Mouse (Mus musculus) naive thymus-derived CD4-positive, alpha-beta T cell, adult 2 months (primary cell): ENCODE measurements around the gene Scnn1a.
A peak's percentile ranks its signal among the peaks of the same experiment; 100 is the strongest.

Source experiments
- DNase-seq: peaks from one replicate; pipeline ENCODE4 v3.0.0-alpha.2; 2011; ENCODE audit warnings: low read depth

Gene Scnn1a

DNA sequence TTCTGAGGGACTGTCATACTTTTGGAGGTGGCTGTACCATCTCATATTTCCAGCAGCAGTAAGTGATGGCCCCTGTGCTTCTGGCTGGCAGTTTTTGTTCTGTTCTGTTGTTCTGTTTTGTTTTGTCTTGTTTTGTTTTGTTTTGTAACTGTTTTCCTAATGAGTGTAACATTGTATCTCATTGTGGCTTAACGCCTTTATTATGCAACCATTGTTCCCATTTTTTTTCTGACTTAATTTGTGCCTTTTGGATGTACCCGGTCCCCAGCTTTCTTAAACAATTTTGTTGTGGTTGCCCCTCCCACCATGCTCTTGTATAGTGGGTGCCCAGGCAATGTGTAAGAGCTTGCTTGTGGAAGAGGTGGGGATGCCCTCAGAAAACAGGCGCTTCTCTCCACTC is 21.7 kb downstream of the Scnn1a start:
- DNase-seq = no peak

DNA sequence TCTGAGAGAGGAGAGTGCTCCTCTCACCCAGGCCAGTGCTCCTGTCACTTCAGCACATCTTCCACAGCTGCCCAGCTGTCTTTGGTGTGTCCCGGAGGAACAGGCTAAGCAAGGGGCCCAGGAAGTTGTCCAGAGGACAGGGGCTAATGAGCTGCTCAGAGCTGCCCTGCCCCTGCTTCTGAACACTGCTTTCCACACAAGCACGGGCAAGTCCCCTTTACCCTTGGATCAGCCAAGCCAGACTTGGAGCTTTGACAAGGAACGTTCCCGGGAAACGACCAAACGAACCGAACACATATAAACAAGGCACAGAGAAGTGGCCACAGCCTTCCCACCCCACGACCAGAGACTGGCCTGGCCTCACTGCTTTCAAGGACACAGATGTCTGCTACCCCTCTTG is 23.6 kb downstream of the Scnn1a start:
- DNase-seq = no peak

GRCm38 (mm10) chr6:125344866-125345265 is 24.4 kb downstream of the Scnn1a start:
- no peak for DNase-seq

- DNase-seq = peak; percentile 47
Observed at GRCm38 (mm10) chr6:125345625-125346024, 25.2 kb downstream of the Scnn1a start.

DNA sequence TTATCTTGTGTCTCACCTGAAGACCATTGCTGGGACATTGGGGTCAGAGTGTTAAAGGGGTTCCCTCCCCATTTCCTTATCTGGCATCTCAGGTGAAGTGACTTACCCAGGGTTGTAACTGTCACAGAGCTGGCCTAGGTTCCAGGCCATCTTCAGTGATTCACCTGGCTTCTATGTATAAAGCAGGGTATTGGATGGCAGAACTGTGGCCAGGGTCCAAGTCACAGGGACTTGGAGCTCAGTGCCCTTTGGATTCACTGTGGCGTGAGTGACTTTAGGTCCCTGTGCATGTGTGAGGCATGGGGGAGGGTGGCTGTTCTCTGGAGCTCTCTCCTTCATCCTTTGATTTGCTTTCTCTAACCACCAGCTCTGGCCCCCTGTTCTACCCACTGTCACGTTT is 25.6 kb downstream of the Scnn1a start:
- no peak for DNase-seq

DNA sequence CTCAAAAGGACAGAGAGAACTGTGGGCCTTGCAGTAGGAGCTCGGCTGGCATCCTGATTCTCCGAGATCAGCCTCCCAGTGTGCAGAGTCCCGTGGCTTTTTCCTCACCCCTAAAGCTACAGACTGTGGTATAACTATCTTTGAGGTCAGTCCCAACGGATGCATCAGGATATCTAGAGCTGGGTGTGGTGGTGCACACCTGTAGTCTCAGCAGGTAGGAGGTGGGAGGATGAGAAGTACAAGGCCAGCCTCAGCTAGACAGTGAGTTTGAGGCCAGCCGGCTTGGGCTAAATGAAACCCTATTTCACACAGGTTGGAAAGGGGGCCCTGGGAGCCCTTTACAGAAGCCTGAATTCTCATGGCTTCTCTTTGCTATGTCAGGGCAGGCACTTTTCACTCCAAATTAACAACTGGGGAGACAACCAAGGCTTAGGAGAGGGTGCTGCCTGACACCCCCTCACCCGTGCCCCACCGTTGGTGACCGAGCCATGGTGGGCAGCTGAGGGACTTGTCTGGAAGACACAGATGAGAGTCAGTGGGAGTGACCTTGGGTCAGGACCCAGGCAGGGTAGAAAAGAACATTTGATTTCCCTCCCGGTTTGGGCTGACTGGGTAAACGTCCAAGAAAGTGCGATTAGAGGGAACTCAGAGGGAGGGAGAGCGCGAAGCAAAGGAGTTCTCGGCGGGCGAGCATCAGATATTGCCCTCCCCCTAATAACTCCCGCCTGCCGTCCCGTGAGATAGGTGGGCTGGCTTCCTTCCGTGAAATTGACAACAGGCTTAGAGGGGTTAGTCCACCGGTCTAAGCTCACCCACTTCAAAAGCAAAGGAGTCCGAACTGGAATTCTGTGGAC is 28.5 kb downstream of the Scnn1a start, which contains the start of gene Tnfrsf1a:
TSS of gene Tnfrsf1a (plus strand) at position 642 of the 854 bp plus-strand sequence.
- DNase-seq = peak; percentile 37

DNA sequence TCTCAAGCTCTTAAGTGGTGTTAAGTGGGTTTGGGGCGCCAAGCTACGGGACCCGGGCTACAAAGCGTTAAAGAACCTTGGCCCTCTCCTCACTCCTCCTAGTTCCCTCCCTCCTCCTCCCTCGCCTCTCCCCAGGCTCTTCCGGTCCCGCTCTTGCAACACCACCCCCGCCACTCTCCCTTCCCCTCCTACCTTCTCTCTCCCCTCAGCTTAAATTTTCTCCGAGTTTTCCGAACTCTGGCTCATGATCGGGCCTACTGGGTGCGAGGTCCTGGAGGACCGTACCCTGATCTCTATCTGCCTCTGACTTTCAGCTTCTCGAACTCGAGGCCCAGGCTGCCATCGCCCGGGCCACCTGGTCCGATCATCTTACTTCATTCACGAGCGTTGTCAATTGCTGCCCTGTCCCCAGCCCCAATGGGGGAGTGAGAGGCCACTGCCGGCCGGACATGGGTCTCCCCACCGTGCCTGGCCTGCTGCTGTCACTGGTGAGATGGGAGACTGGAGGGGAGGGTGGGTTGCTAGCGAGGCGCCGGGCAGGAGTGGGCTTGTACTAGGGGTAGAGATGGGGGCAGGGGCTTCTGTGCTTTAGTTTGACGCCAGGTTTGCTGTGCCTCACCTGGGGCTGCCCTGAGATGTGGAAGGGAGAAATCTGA is 29.2 kb downstream of the Scnn1a start:
- DNase-seq = peak; percentile 73

GRCm38 (mm10) chr6:125350231-125350994 is 30.0 kb downstream of the Scnn1a start:
- DNase-seq = peak; percentile 47

DNA sequence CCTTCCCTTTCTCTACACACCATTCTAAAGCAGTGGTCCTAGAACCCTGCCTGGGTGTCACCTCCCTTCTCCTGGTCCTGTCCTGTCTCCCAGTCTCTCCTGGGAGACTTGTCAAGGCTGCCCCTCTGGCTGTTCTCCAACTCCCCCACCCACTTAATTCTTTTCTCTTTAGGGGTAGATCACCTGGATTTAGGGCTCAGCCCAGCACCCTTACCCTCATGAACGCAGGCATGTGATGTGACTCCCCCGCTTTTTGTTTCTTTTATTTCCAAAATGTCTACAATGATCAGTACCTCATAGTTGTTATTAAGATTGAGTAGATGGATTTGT is 30.5 kb downstream of the Scnn1a start:
- no peak for DNase-seq

- peak; percentile 82 for DNase-seq
Observed at GRCm38 (mm10) chr6:125351368-125352045, 31.0 kb downstream of the Scnn1a start.

DNA sequence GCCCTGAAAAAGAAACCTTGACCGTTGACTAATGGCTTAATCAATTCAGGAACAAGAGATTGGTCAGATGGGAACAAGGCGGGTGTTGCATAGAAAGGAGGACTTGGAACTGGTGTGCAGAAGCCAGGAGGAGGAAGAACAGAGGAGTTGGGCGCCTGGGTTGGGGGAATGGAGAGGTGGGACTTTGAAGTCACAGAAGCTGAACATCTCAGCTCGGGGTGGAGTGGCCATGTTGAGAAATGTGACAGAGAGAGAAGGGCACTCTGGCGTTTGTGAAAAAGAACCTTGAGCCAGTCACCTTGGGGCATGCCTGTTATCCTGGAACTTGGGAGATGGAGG is 31.6 kb downstream of the Scnn1a start:
- no peak for DNase-seq

DNA sequence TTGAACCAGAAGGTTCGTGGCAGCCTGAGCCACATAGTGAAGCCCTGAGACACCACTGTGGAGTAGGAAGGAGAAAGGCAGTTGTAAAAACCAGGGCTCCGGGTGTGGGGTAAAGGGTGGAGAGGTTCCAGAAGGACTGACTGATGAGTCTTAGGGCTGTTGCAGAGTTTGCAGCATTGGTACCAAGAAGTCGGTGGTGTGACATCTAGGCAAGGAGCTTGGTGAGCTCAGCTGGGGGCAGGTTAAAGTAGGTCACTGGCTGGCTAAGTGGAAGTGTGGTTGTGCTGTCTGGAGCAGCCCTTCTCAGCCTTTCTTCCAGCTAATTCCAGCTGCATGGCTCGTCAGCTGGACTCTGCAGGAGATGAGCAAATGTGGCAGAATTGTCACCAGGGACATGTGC is 32.4 kb downstream of the Scnn1a start:
- no peak for DNase-seq

GRCm38 (mm10) chr6:125353221-125353620 is 32.8 kb downstream of the Scnn1a start:
- DNase-seq = peak; percentile 59

DNA sequence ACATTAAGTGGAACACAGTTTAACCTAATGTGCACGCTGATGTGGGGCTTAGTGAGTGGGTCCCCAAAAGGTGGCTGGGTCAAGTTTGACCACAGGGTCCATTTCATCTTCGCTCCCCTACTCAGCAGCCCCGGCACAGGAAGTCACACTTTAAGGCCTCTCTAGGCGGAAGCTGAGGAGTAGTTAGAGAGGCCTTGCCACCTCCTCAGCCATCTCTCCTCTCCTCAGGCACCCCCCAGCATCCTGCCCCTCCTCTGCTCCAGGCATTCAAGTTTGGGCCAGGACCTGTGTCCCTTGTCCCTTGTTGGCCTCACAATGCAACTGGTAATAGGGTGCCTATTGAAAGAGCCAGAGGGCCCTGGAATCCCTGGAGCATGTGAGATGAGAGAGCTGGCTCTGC is 33.2 kb downstream of the Scnn1a start:
- DNase-seq = peak; percentile 67

DNA sequence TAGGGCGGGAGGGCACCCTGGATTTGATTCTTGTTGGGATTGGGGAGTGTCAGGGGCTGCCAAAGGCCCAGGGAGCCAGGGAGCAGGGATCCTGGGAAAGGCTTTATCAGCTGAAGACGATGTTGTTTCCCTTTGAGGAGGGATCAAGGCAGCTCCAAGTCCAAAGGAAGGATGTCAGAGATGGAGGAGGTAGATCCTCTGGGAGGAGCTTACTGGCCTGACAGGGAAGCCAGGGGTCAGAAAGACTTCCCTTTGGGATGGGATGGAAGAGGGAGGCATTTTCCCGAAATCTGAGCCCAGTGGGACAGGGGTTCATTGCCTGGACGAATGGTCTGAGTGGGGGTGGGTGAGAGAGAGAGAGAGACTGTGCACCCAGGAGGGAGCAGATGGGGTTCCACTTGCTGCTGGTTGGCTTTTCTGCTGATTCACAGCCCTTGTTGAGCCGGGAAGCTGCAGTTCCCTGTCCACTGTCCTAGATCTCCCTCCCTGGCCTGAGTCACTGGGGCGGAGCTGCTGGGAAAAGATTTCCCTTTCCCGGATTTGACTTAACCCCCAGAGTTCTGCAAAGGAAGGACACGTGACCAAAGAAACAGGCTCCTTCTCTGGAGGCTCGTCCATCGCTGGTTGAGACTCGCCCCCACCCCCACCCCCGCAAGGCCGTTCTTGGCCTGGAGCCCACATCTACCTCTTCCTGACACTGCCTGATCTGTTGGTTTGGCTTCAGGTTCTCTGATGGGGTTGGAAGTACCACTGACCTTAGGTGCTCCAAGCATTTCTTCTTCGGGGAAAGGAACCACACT is 34.1 kb downstream of the Scnn1a start:
- peak; percentile 30 for DNase-seq

DNA sequence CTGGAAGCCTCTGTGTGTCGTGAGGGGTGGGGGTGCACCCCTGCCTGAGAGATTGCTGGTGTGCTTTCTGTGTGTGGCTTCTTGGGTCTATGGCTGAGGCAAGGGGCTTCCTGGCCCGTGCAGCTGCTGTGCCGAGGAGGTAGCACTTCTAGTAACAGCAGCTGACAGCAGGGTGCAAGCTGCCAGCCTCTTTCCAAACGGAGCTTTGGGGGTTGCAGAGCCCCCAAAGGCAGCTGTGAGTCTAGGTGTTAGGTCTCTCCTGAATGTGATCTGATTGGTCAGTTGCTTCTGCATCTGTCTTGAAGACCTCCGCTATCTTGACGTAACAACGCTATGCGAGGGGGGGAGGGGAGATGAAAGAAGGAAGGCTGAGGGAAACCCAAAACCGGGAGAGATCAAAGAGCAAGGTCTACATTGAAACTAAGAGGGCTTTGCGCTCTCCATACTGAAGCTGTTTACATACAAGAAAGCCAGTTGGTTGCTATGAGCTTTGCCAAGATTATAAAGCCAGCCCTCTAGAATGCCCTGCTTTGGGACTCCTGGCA is 34.8 kb downstream of the Scnn1a start:
- peak; percentile 78 for DNase-seq

DNA sequence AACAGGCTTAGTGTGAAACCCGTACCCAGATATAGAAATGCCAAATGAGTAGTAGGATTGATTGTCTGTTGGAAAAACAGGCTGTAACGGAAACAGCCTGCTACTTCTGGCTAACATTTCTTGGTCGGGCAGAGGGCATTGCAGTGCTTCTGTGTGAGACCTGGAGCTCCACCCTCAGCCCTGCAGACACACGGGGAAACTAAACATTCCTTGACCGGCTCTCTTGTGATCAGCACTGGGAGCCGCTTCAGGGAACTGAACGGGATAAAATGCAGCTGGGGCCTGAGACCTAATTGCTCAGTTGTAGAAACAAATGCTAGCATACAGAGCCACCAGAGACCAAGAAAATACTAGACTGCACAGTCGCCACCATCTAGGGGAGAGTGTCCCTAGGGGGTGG is 35.8 kb downstream of the Scnn1a start:
- no peak for DNase-seq

DNA sequence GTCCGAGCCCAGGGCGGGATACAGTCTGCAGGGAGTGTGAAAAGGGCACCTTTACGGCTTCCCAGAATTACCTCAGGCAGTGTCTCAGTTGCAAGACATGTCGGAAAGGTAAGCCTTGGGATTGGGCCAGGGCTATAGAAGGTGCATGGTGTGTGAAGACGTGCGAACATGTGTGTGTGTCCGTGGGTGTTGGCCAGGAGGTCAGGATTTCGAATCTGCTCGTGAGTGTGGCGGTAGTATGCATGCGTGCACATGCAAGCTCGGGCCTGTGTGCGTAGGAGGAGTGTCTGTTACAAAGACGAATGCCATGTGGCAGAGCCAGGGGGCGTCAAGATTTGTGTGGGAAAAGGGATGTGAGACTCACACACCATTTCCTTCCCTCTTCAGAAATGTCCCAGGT is 36.9 kb downstream of the Scnn1a start:
- no peak for DNase-seq

DNA sequence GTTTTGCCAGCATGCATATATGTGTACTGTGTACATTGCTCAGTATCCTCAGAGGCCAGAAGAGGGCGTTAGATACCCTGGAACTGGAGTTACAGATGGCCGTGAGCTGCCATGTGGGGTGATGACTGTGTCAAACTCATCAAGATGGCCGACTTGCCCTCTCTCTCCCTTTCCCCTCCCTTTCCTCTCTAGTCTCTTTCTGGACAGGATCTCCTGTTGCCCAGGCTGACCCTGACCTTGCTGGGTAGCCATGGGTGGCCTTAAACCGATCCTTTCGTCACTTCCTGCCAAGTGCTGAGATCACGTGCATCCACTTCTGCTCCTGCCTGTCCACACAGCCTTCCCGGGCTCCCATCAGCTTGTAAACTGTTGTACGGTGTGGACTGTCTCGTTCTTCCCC is 39.5 kb downstream of the Scnn1a start:
- DNase-seq = no peak

GRCm38 (mm10) chr6:125360846-125361245 is 40.4 kb downstream of the Scnn1a start:
- DNase-seq = no peak
